Mouse (Mus musculus) adrenal gland, postnatal 4 days (tissue): ENCODE results near the gene Styk1. TPM values are rescaled to one million over a fixed set of nuclear protein-coding genes. Genes with fewer than 3 reads are reported as not detected.

ENCODE experiments used
- DNase-seq, 2 experiments: peaks; one replicate each; pipeline ENCODE4 v3.0.0; 2021 to 2022; ENCODE audit warnings: low spot score in 2 of 2, mixed read lengths in 2 of 2
- total RNA-seq, 2 experiments: library from RNA; stranded (reverse); gene quantifications; 2 replicates each; pipeline ENCODE4 v1.2.3; 2021

Gene Styk1
- total RNA-seq, 2 experiments from 2014 or later = 0.59 to 0.76 TPM

- DNase-seq = no peak
These were observed 16.6 kb upstream of the Styk1 start for GRCm38 (mm10) chr6:131369866-131370616.

GRCm38 (mm10) chr6:131367101-131367500, 13.7 kb upstream of the Styk1 start:
- no peak for DNase-seq

- no peak for DNase-seq
These were observed 11.0 kb upstream of the Styk1 start for GRCm38 (mm10) chr6:131364353-131364752.

GRCm38 (mm10) chr6:131362987-131363765, 9.8 kb upstream of the Styk1 start:
- DNase-seq = no peak

GRCm38 (mm10) chr6:131360693-131361092, 7.3 kb upstream of the Styk1 start:
- DNase-seq = no peak

GRCm38 (mm10) chr6:131359543-131359942, 6.1 kb upstream of the Styk1 start:
- no peak for DNase-seq

GRCm38 (mm10) chr6:131354913-131355312, 1.5 kb upstream of the Styk1 start:
- no peak for DNase-seq

GRCm38 (mm10) chr6:131347026-131347425, 6.4 kb downstream of the Styk1 start:
- DNase-seq = no peak

GRCm38 (mm10) chr6:131344346-131344745, 9.1 kb downstream of the Styk1 start:
- DNase-seq = no peak

- DNase-seq = no peak
These were observed 13.3 kb downstream of the Styk1 start for GRCm38 (mm10) chr6:131340082-131340481.

GRCm38 (mm10) chr6:131339309-131339708, 14.1 kb downstream of the Styk1 start:
- DNase-seq = no peak

- no peak for DNase-seq
These were observed 14.6 kb downstream of the Styk1 start for GRCm38 (mm10) chr6:131338787-131339186.

- no peak for DNase-seq
These were observed 26.3 kb downstream of the Styk1 start for GRCm38 (mm10) chr6:131327076-131327475.

- DNase-seq = no peak
These were observed 31.4 kb downstream of the Styk1 start for GRCm38 (mm10) chr6:131321854-131322639.

- no peak for DNase-seq
These were observed 37.0 kb downstream of the Styk1 start for GRCm38 (mm10) chr6:131316155-131317101.

- DNase-seq = no peak
These were observed 45.4 kb downstream of the Styk1 start for GRCm38 (mm10) chr6:131308031-131308430.

- DNase-seq = no peak
These were observed 48.6 kb downstream of the Styk1 start for GRCm38 (mm10) chr6:131304776-131305175.

- DNase-seq = no peak
These were observed 54.9 kb downstream of the Styk1 start for GRCm38 (mm10) chr6:131298531-131298930.

GRCm38 (mm10) chr6:131294435-131295112, 58.8 kb downstream of the Styk1 start:
- DNase-seq = no peak

GRCm38 (mm10) chr6:131293916-131294315, 59.5 kb downstream of the Styk1 start:
- no peak for DNase-seq
